ENCODE assay signal across 9 mouse cellular contexts in genomic region chr1:68047139-68047538, GRCm38 (mm10).
DNase-seq lines count a peak whose midpoint lies in the region; ATAC-seq and TF ChIP-seq lines count a peak whose summit lies in the region.
"Had no signal": no experiment of that assay in that cellular context is flagged by ENCODE, and none has a peak within 500 bp of the region (broad histone marks: within the 10 kb centered on the region; RNA-seq: fewer than 3 reads in every experiment).

No protein-coding gene starts in this region.

- peak overlapping the region; percentile 45 for H3K4me3 ChIP-seq in layer of hippocampus, adult 2 months
- peak overlapping the region; percentile 40 for H3K4me3 ChIP-seq in forebrain, embryonic 10.5 days
- peak overlapping the region; percentile 35; the same call in 1 of the 2 replicates for H3K4me3 ChIP-seq in limb, embryonic 13.5 days

- H3K9ac ChIP-seq in limb, embryonic 13.5 days: no peak overlapping the region

- ATAC-seq in limb, embryonic 13.5 days (ENCODE audit: low FRiP score, low read depth): peak; percentile 60

- no peaks in the 10 kb centered on the region for H3K36me3 ChIP-seq in forebrain, embryonic 10.5 days (replicated peaks)
- no peaks in the 10 kb centered on the region for H3K36me3 ChIP-seq in limb, embryonic 13.5 days

- no peaks in the 10 kb centered on the region for H3K9me3 ChIP-seq in forebrain, embryonic 10.5 days
- H3K9me3 ChIP-seq in limb, embryonic 13.5 days: no peaks in the 10 kb centered on the region

- WGBS in forebrain, embryonic 10.5 days: 3% methylated on average over 5 of the region's 5 CpGs
- WGBS in limb, embryonic 13.5 days: 19% methylated on average over 5 of the region's 5 CpGs

- H3K4me1 ChIP-seq in forebrain, embryonic 10.5 days: peaks cover 20% of the 10 kb centered on the region
- H3K4me1 ChIP-seq in limb, embryonic 13.5 days: peaks cover 9% of the 10 kb centered on the region; the same call in 1 of the 2 replicates

- peaks cover 50% of the 10 kb centered on the region for H3K27me3 ChIP-seq in forebrain, embryonic 10.5 days (ENCODE audit: poor library complexity, severe bottlenecking)
- H3K27me3 ChIP-seq in limb, embryonic 13.5 days: no peaks in the 10 kb centered on the region

- H3K4me2 ChIP-seq in limb, embryonic 13.5 days (replicated peaks): peak overlapping the region; percentile 59

- no peak overlapping the region for H3K27ac ChIP-seq in layer of hippocampus, adult 2 months
- H3K27ac ChIP-seq in forebrain, embryonic 10.5 days: peak overlapping the region; percentile 71
- H3K27ac ChIP-seq in limb, embryonic 13.5 days: no peak overlapping the region

- DNase-seq in layer of hippocampus, adult 2 months (ENCODE audit: low spot score in 2 of 2): no peak
- no peak for DNase-seq in layer of hippocampus, postnatal 25 days (ENCODE audit: extremely low spot score in 1 of 2, low spot score in 1 of 2)
- peak; percentile 58 for DNase-seq in forebrain, embryonic 10.5 days (ENCODE audit: extremely low spot score, low spot score)
- DNase-seq in retina, postnatal 7 days (ENCODE audit: low read depth, low spot score): peak; percentile 6
- DNase-seq in cerebellum, postnatal 14 days: no peak
- no peak for DNase-seq in urinary bladder, postnatal 25 days (ENCODE audit: low spot score)
- no peak for DNase-seq in frontal cortex, postnatal 10 days (ENCODE audit: low spot score in 2 of 2)
- DNase-seq: right cerebral cortex, postnatal 25 days had no signal

- no peak for TF ChIP-seq CTCF in layer of hippocampus, adult 2 months (conservative IDR thresholded peaks at IDR 0.05)

Comparison
In these comparisons a context has a peak if more than half of its experiments do, and no peak if none do; other contexts are left out.
1. DNase-seq: peak in forebrain, embryonic 10.5 days (single experiment) and retina, postnatal 7 days (single experiment); none in layer of hippocampus, adult 2 months (0 of 2), layer of hippocampus, postnatal 25 days (0 of 2), cerebellum, postnatal 14 days (0 of 2), urinary bladder, postnatal 25 days (single experiment) and frontal cortex, postnatal 10 days (0 of 2).
2. Peak in every context shown above with its lines, with median percentiles within 50 percentile points of each other: H3K4me3 ChIP-seq.